Mouse (Mus musculus) heart, adult 2 months (tissue): ENCODE measurements around the gene Hnrnpul1.

Experiments
- CTCF ChIP-seq: fragments of 200-600 bp; IDR thresholded peaks from 2 replicates; pipeline ENCODE4 v1.8.1; 2022; ENCODE audit warnings: antibody characterized with exemption, mild to moderate bottlenecking, moderate library complexity
- EP300 ChIP-seq: fragments of 200-500 bp; IDR thresholded peaks from 2 replicates; pipeline ENCODE4 v1.6.1; 2011; ENCODE audit warnings: low read depth, low read length, control low read depth; ENCODE audit not compliant: insufficient read depth
- POLR2A ChIP-seq: fragments of 200-500 bp; IDR thresholded peaks from 2 replicates; pipeline ENCODE4 v1.6.1; 2011; ENCODE audit warnings: mild to moderate bottlenecking, low read depth, low read length, control low read depth; ENCODE audit not compliant: insufficient read depth

- TF ChIP-seq CTCF (no peak), EP300 (no peak), POLR2A (no peak)
Measured at GRCm38 (mm10) chr7:25746844-25747243, 7.7 kb downstream of the Hnrnpul1 start.
